Mouse (Mus musculus) olfactory bulb, adult 2 months (tissue): ENCODE results near the gene Mical2. TPM values are rescaled to one million over a fixed set of nuclear protein-coding genes. Genes with fewer than 3 reads are reported as not detected.
A peak's percentile ranks its signal among the peaks of the same experiment; 100 is the strongest.

Experiments
- H3K27ac ChIP-seq: fragments of 200-500 bp; 2 replicates; pipeline ENCODE4 v1.5.1; 2012; ENCODE audit warnings: low read depth, low read length; ENCODE audit not compliant: insufficient read depth
- H3K4me1 ChIP-seq: fragments of 200-500 bp; 2 replicates; pipeline ENCODE4 v1.6.1; 2012; ENCODE audit warnings: low read length; ENCODE audit not compliant: control insufficient read depth, insufficient read depth
- H3K4me3 ChIP-seq: fragments of 200-500 bp; 2 replicates; pipeline ENCODE4 v1.5.1; 2012; ENCODE audit warnings: mild to moderate bottlenecking, low read depth, low read length, moderate library complexity; ENCODE audit not compliant: insufficient read depth
- CTCF ChIP-seq: fragments of 200-500 bp; IDR thresholded peaks from 2 replicates; pipeline ENCODE4 v1.5.1; 2012; ENCODE audit warnings: low read depth, mild to moderate bottlenecking, low read length, moderate library complexity; ENCODE audit not compliant: insufficient read depth
- POLR2A ChIP-seq: fragments of 200-500 bp; IDR thresholded peaks from 2 replicates; pipeline ENCODE4 v1.6.1; 2012; ENCODE audit warnings: mild to moderate bottlenecking, low read depth, low read length, moderate library complexity; ENCODE audit not compliant: insufficient read depth
- WGBS: fragments of 180-500 bp; shearing (Covaris S2); methylation state at CpG from one replicate; pipeline ENCODE4 v1.1.7; 2018; 5-methylcytosine and 5-hydroxymethylcytosine counted together
- polyA plus RNA-seq: library from polyadenylated mRNA; stranded (reverse); fragments of >200 nt; gene quantifications from 2 replicates; pipeline ENCODE4 v1.2.4, GENCODE M21; 2012; ENCODE audit warnings: low replicate concordance; ENCODE audit not compliant: missing spikeins, insufficient read depth, insufficient read length

Gene Mical2
- polyA plus RNA-seq, 1 experiment, result 155 TPM

GRCm38 (mm10) chr7:112192237-112192636 is 33.4 kb upstream of the Mical2 start:
- H3K4me1 ChIP-seq, result no peaks in the 10 kb centered on the region
- WGBS, result 72% methylated on average over 4 of the region's 4 CpGs
- H3K4me3 ChIP-seq, result no peak overlapping the region
- TF ChIP-seq CTCF (no peak), POLR2A (no peak)
- H3K27ac ChIP-seq, result no peak overlapping the region

- no peak for TF ChIP-seq CTCF
- no peak for TF ChIP-seq POLR2A
- Histone ChIP-seq H3K4me1 (no peaks in the 10 kb centered on the region), H3K27ac (no peak overlapping the region), H3K4me3 (no peak overlapping the region)
- WGBS, result 89% methylated on average over 5 of the region's 5 CpGs
Observed at GRCm38 (mm10) chr7:112192778-112193177, 32.9 kb upstream of the Mical2 start.

- H3K4me3 ChIP-seq, result no peak overlapping the region
- no peak overlapping the region for H3K27ac ChIP-seq
- no peaks in the 10 kb centered on the region for H3K4me1 ChIP-seq
- 85% methylated on average over 5 of the region's 5 CpGs for WGBS
- TF ChIP-seq POLR2A, result no peak
- TF ChIP-seq CTCF, result no peak
Observed at GRCm38 (mm10) chr7:112194286-112194685, 31.4 kb upstream of the Mical2 start.

- no peak overlapping the region for H3K27ac ChIP-seq
- H3K4me3 ChIP-seq, result no peak overlapping the region
- H3K4me1 ChIP-seq, result peaks cover 2% of the 10 kb centered on the region
- TF ChIP-seq POLR2A (no peak), CTCF (no peak)
- 64% methylated on average over 8 of the region's 8 CpGs for WGBS
Observed at GRCm38 (mm10) chr7:112197461-112197860, 28.2 kb upstream of the Mical2 start.

- WGBS, result 54% methylated on average over 3 of the region's 3 CpGs
- H3K4me1 ChIP-seq, result peaks cover 21% of the 10 kb centered on the region
Observed at GRCm38 (mm10) chr7:112199343-112199742, 26.3 kb upstream of the Mical2 start.

GRCm38 (mm10) chr7:112200761-112201160 is 24.9 kb upstream of the Mical2 start:
- no peak overlapping the region for H3K27ac ChIP-seq
- WGBS, result 44% methylated on average over 4 of the region's 4 CpGs
- TF ChIP-seq POLR2A (no peak), CTCF (no peak)

More at GRCm38 (mm10) chr7:112199343-112199742, 26.3 kb upstream of the Mical2 start:
- TF ChIP-seq POLR2A (no peak), CTCF (no peak)
- Histone ChIP-seq H3K4me3 (no peak overlapping the region), H3K27ac (no peak overlapping the region)

GRCm38 (mm10) chr7:112202194-112202593 is 23.5 kb upstream of the Mical2 start:
- 14% methylated on average over 4 of the region's 4 CpGs for whole genome bisulfite sequencing
- no peak for TF ChIP-seq POLR2A
- no peak for TF ChIP-seq CTCF
- H3K4me3 ChIP-seq, result no peak overlapping the region
- H3K4me1 ChIP-seq, result peaks cover 40% of the 10 kb centered on the region
- peak overlapping the region; percentile 60 for H3K27ac ChIP-seq

More at GRCm38 (mm10) chr7:112200761-112201160, 24.9 kb upstream of the Mical2 start:
- Histone ChIP-seq H3K4me1 (peaks cover 30% of the 10 kb centered on the region), H3K4me3 (no peak overlapping the region)

- TF ChIP-seq CTCF, result no peak
- no peak for TF ChIP-seq POLR2A
- peak overlapping the region; percentile 46 for H3K27ac ChIP-seq
- 56% methylated on average over 5 of the region's 5 CpGs for WGBS
- H3K4me3 ChIP-seq, result no peak overlapping the region
- peaks cover 43% of the 10 kb centered on the region for H3K4me1 ChIP-seq
Observed at GRCm38 (mm10) chr7:112202843-112203242, 22.8 kb upstream of the Mical2 start.

- Histone ChIP-seq H3K4me3 (no peak overlapping the region), H3K27ac (peak overlapping the region; percentile 49), H3K4me1 (peaks cover 51% of the 10 kb centered on the region)
- WGBS, result 48% methylated on average over 5 of the region's 5 CpGs
- TF ChIP-seq POLR2A, result no peak
- TF ChIP-seq CTCF, result no peak
Observed at GRCm38 (mm10) chr7:112203937-112204336, 21.7 kb upstream of the Mical2 start.
